Mouse (Mus musculus): ENCODE results near the gene Gramd1b. TPM values are rescaled to one million over a fixed set of nuclear protein-coding genes. Genes with fewer than 3 reads are reported as not detected.

The Gramd1b gene
- polyA plus RNA-seq, 1 experiment from 2014 or later, result 2.9 TPM

- Histone ChIP-seq H3K4me1 (ENCODE audit: control insufficient read depth, insufficient read depth, low read length) (no peaks in the 10 kb centered on the region), H3K27me3 (ENCODE audit: control insufficient read depth, insufficient read depth, low read length) (no peaks in the 10 kb centered on the region), H3K4me3 (ENCODE audit: low read depth, low read length) (no peak overlapping the region), H3K9me3 (replicated peaks; ENCODE audit: control insufficient read depth, low read length) (no peaks in the 10 kb centered on the region), H3K9ac (replicated peaks; ENCODE audit: low read length) (no peak overlapping the region), H3K27ac (replicated peaks; ENCODE audit: low read depth, low read length) (no peak overlapping the region), H3K4me2 (ENCODE audit: low read depth, low read length) (no peak overlapping the region), H3K36me3 (replicated peaks; ENCODE audit: control insufficient read depth, insufficient read depth, low read depth, low read length) (no peaks in the 10 kb centered on the region)
- ATAC-seq (replicated peaks; ENCODE audit: insufficient number of reproducible peaks, low FRiP score, low TSS enrichment, low read depth) (no peak), DNase-seq (ENCODE audit: low spot score) (no peak)
- WGBS, result 96% methylated on average over 6 of the region's 6 CpGs
Measured at GRCm38 (mm10) chr9:40309876-40310275, 221.3 kb downstream of the Gramd1b start.

GRCm38 (mm10) chr9:40307311-40307710 is 223.9 kb downstream of the Gramd1b start:
- Histone ChIP-seq H3K27ac (replicated peaks; ENCODE audit: low read depth, low read length) (no peak overlapping the region), H3K4me2 (ENCODE audit: low read depth, low read length) (no peak overlapping the region), H3K9ac (replicated peaks; ENCODE audit: low read length) (no peak overlapping the region), H3K4me3 (ENCODE audit: low read depth, low read length) (no peak overlapping the region), H3K9me3 (replicated peaks; ENCODE audit: control insufficient read depth, low read length) (no peaks in the 10 kb centered on the region), H3K4me1 (ENCODE audit: control insufficient read depth, insufficient read depth, low read length) (no peaks in the 10 kb centered on the region), H3K27me3 (ENCODE audit: control insufficient read depth, insufficient read depth, low read length) (no peaks in the 10 kb centered on the region), H3K36me3 (replicated peaks; ENCODE audit: control insufficient read depth, insufficient read depth, low read depth, low read length) (no peaks in the 10 kb centered on the region)
- DNase-seq (ENCODE audit: low spot score), result no peak
- ATAC-seq (replicated peaks; ENCODE audit: insufficient number of reproducible peaks, low FRiP score, low TSS enrichment, low read depth), result no peak
- WGBS, result 86% methylated on average over 3 of the region's 3 CpGs

GRCm38 (mm10) chr9:40304243-40304642 is 226.9 kb downstream of the Gramd1b start:
- H3K9ac ChIP-seq (replicated peaks; ENCODE audit: low read length), result no peak overlapping the region
- ATAC-seq (replicated peaks; ENCODE audit: insufficient number of reproducible peaks, low FRiP score, low TSS enrichment, low read depth) (no peak), DNase-seq (ENCODE audit: low spot score) (no peak)
- no peaks in the 10 kb centered on the region for H3K36me3 ChIP-seq (replicated peaks; ENCODE audit: control insufficient read depth, insufficient read depth, low read depth, low read length)
- no peaks in the 10 kb centered on the region for H3K9me3 ChIP-seq (replicated peaks; ENCODE audit: control insufficient read depth, low read length)
- H3K4me3 ChIP-seq (ENCODE audit: low read depth, low read length), result no peak overlapping the region
- no peaks in the 10 kb centered on the region for H3K27me3 ChIP-seq (ENCODE audit: control insufficient read depth, insufficient read depth, low read length)
- no peak overlapping the region for H3K4me2 ChIP-seq (ENCODE audit: low read depth, low read length)
- 96% methylated on average over 8 of the region's 8 CpGs for WGBS
- H3K27ac ChIP-seq (replicated peaks; ENCODE audit: low read depth, low read length), result no peak overlapping the region
- H3K4me1 ChIP-seq (ENCODE audit: control insufficient read depth, insufficient read depth, low read length), result no peaks in the 10 kb centered on the region

- no peak for DNase-seq (ENCODE audit: low spot score)
- H3K9me3 ChIP-seq (replicated peaks; ENCODE audit: control insufficient read depth, low read length), result no peaks in the 10 kb centered on the region
- H3K9ac ChIP-seq (replicated peaks; ENCODE audit: low read length), result no peak overlapping the region
- no peaks in the 10 kb centered on the region for H3K27me3 ChIP-seq (ENCODE audit: control insufficient read depth, insufficient read depth, low read length)
- no peak overlapping the region for H3K27ac ChIP-seq (replicated peaks; ENCODE audit: low read depth, low read length)
- no peak overlapping the region for H3K4me2 ChIP-seq (ENCODE audit: low read depth, low read length)
- H3K36me3 ChIP-seq (replicated peaks; ENCODE audit: control insufficient read depth, insufficient read depth, low read depth, low read length), result no peaks in the 10 kb centered on the region
- H3K4me1 ChIP-seq (ENCODE audit: control insufficient read depth, insufficient read depth, low read length), result no peaks in the 10 kb centered on the region
- H3K4me3 ChIP-seq (ENCODE audit: low read depth, low read length), result no peak overlapping the region
- ATAC-seq (replicated peaks; ENCODE audit: insufficient number of reproducible peaks, low FRiP score, low TSS enrichment, low read depth), result no peak
- whole genome bisulfite sequencing, result 91% methylated on average over 8 of the region's 8 CpGs
Measured at GRCm38 (mm10) chr9:40302375-40302774, 228.8 kb downstream of the Gramd1b start.

- no peak overlapping the region for H3K4me2 ChIP-seq (ENCODE audit: low read depth, low read length)
- no peaks in the 10 kb centered on the region for H3K9me3 ChIP-seq (replicated peaks; ENCODE audit: control insufficient read depth, low read length)
- no peaks in the 10 kb centered on the region for H3K36me3 ChIP-seq (replicated peaks; ENCODE audit: control insufficient read depth, insufficient read depth, low read depth, low read length)
- H3K27ac ChIP-seq (replicated peaks; ENCODE audit: low read depth, low read length), result no peak overlapping the region
- H3K4me3 ChIP-seq (ENCODE audit: low read depth, low read length), result no peak overlapping the region
- no peak for ATAC-seq (replicated peaks; ENCODE audit: insufficient number of reproducible peaks, low FRiP score, low TSS enrichment, low read depth)
- WGBS, result 90% methylated on average over 5 of the region's 5 CpGs
- H3K9ac ChIP-seq (replicated peaks; ENCODE audit: low read length), result no peak overlapping the region
- no peaks in the 10 kb centered on the region for H3K27me3 ChIP-seq (ENCODE audit: control insufficient read depth, insufficient read depth, low read length)
- no peak for DNase-seq (ENCODE audit: low spot score)
- no peaks in the 10 kb centered on the region for H3K4me1 ChIP-seq (ENCODE audit: control insufficient read depth, insufficient read depth, low read length)
Measured at GRCm38 (mm10) chr9:40301475-40301874, 229.7 kb downstream of the Gramd1b start.

GRCm38 (mm10) chr9:40300018-40300989 is 230.9 kb downstream of the Gramd1b start:
- DNase-seq (ENCODE audit: low spot score), result no peak
- no peak overlapping the region for H3K9ac ChIP-seq (replicated peaks; ENCODE audit: low read length)
- H3K4me1 ChIP-seq (ENCODE audit: control insufficient read depth, insufficient read depth, low read length), result no peaks in the 10 kb centered on the region
- ATAC-seq (replicated peaks; ENCODE audit: insufficient number of reproducible peaks, low FRiP score, low TSS enrichment, low read depth), result no peak
- H3K9me3 ChIP-seq (replicated peaks; ENCODE audit: control insufficient read depth, low read length), result no peaks in the 10 kb centered on the region
- 89% methylated on average over 15 of the region's 15 CpGs for WGBS
- H3K4me3 ChIP-seq (ENCODE audit: low read depth, low read length), result no peak overlapping the region
- H3K4me2 ChIP-seq (ENCODE audit: low read depth, low read length), result no peak overlapping the region
- no peaks in the 10 kb centered on the region for H3K36me3 ChIP-seq (replicated peaks; ENCODE audit: control insufficient read depth, insufficient read depth, low read depth, low read length)
- H3K27me3 ChIP-seq (ENCODE audit: control insufficient read depth, insufficient read depth, low read length), result no peaks in the 10 kb centered on the region
- no peak overlapping the region for H3K27ac ChIP-seq (replicated peaks; ENCODE audit: low read depth, low read length)

GRCm38 (mm10) chr9:40299323-40299722 is 231.9 kb downstream of the Gramd1b start:
- 95% methylated on average over 7 of the region's 7 CpGs for WGBS
- no peak overlapping the region for H3K4me3 ChIP-seq (ENCODE audit: low read depth, low read length)
- ATAC-seq (replicated peaks; ENCODE audit: insufficient number of reproducible peaks, low FRiP score, low TSS enrichment, low read depth) (no peak), DNase-seq (ENCODE audit: low spot score) (no peak)
- H3K9ac ChIP-seq (replicated peaks; ENCODE audit: low read length), result no peak overlapping the region
- no peak overlapping the region for H3K27ac ChIP-seq (replicated peaks; ENCODE audit: low read depth, low read length)
- no peaks in the 10 kb centered on the region for H3K36me3 ChIP-seq (replicated peaks; ENCODE audit: control insufficient read depth, insufficient read depth, low read depth, low read length)
- no peaks in the 10 kb centered on the region for H3K4me1 ChIP-seq (ENCODE audit: control insufficient read depth, insufficient read depth, low read length)
- H3K9me3 ChIP-seq (replicated peaks; ENCODE audit: control insufficient read depth, low read length), result no peaks in the 10 kb centered on the region
- H3K27me3 ChIP-seq (ENCODE audit: control insufficient read depth, insufficient read depth, low read length), result no peaks in the 10 kb centered on the region
- no peak overlapping the region for H3K4me2 ChIP-seq (ENCODE audit: low read depth, low read length)

GRCm38 (mm10) chr9:40297969-40298368 is 233.2 kb downstream of the Gramd1b start:
- no peak for DNase-seq (ENCODE audit: low spot score)
- WGBS, result 93% methylated on average over 9 of the region's 9 CpGs
- Histone ChIP-seq H3K27ac (replicated peaks; ENCODE audit: low read depth, low read length) (no peak overlapping the region), H3K4me3 (ENCODE audit: low read depth, low read length) (no peak overlapping the region), H3K9ac (replicated peaks; ENCODE audit: low read length) (no peak overlapping the region), H3K9me3 (replicated peaks; ENCODE audit: control insufficient read depth, low read length) (no peaks in the 10 kb centered on the region), H3K4me1 (ENCODE audit: control insufficient read depth, insufficient read depth, low read length) (no peaks in the 10 kb centered on the region), H3K36me3 (replicated peaks; ENCODE audit: control insufficient read depth, insufficient read depth, low read depth, low read length) (no peaks in the 10 kb centered on the region; the same call in 1 of the 2 replicates), H3K27me3 (ENCODE audit: control insufficient read depth, insufficient read depth, low read length) (no peaks in the 10 kb centered on the region), H3K4me2 (ENCODE audit: low read depth, low read length) (no peak overlapping the region)
- ATAC-seq (replicated peaks; ENCODE audit: insufficient number of reproducible peaks, low FRiP score, low TSS enrichment, low read depth), result no peak

Data from embryonic facial prominence, embryonic 11.5 days (tissue).